Mouse (Mus musculus): Measurements from ENCODE around the gene Gm17268. TPM values are rescaled to one million over a fixed set of nuclear protein-coding genes. Genes with fewer than 3 reads are reported as not detected.

Gm17268 gene
- total RNA-seq (2021), result not detected

DNA sequence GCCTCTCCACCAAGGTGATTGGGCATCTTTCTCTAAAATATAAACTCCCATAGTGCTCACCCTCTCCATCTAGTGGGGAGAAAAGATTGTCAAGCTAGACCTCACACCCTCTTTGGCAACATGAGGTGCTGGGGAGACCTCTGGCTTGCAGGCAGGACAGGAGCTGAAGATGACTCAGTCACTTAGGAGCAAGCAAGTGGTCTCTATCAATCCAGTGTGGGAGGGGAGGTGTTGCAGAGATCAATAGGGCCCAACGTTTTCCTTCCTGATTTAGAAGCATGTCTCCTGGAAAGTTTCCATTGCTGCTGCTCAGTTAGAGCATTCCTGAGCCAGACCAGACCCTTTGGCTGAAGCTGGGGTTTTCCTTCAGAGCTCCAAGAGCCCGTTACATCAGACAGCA is at the start of gene Gm17268:
Gene Gm17268 (minus strand): TSS at position 28 of the 400 bp plus-strand sequence.
- DNase-seq, result no peak
- intact Hi-C loops (cut with DNase I), result no loop called here

- DNase-seq, result no peak
- intact Hi-C loops (cut with DNase I), result no loop called here
Observed at GRCm38 (mm10) chr11:82084360-82084759, 46.0 kb upstream of the Gm17268 start.

DNA sequence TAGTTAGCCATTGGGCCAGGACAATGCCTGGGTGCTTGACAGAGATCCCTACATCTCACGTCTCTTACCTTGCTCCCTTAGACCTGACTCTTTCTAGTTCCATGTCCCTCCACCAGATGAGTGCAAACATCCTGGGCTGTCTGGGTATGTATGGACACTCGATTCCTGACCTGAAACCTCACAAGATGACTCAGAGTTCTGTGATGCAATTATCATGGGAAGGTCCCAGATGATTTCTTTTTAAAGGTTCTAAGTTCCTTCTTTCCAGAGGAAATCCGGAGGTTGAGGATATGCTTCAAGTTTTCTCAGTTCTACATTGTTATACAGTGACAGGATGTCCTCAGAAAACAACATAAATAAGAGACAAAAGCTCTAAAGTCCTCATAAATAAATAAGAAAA is 42.5 kb upstream of the Gm17268 start:
- intact Hi-C loops (cut with DNase I), result no loop called here
- no peak for DNase-seq

DNA sequence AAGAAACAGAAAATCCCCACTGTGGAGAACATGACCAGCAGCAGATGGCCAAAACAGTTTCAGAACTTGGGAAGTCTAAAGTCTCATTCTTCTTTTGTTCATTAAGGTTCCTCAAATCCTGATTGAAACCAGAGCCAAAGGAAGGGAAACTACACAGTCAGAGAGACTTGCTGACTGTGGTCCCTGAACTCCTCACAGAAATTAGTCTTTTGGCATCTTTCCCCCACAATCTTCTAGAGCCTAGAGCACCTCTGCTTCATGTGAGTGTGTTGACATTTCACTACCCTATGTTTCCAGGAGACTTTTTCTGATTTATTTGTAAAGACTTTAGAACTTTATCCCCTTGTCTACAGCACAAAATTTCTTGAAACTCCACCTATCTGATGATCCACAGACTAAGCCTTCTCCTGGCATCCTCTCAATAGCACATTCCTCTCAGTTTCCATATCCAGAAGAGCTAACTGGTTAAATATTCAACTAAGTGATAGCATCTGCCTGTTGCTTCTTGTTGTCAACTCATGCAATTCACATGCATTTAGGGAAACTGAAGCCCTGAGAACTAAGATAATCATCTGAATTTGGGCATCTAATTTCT is 39.9 kb upstream of the Gm17268 start:
- DNase-seq, result no peak
- intact Hi-C loops (cut with DNase I), result no loop called here

DNA sequence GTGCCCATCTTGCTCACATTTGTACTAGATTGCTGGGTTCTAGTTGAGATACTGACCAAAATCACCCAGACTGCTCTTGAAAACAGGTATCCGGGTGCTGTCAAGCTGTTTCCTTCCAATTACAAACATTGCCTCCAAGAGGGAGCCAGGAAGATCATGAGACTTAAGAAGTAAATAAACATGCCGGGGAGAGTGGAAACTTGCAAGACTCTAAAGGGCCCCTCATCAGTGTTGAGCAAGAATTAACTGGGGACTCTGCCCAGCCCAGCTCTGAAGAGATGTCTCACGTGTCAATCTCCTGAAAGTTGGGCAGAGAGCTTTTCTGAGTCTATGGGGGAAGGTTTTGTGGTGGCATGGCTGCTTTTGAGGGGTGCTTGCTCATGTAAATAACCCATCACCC is 38.7 kb upstream of the Gm17268 start:
- DNase-seq, result no peak
- intact Hi-C loops (cut with DNase I), result no loop called here

- intact Hi-C loops (cut with DNase I), result no loop called here
- DNase-seq, result no peak
Observed at GRCm38 (mm10) chr11:82073686-82074085, 35.3 kb upstream of the Gm17268 start.

DNA sequence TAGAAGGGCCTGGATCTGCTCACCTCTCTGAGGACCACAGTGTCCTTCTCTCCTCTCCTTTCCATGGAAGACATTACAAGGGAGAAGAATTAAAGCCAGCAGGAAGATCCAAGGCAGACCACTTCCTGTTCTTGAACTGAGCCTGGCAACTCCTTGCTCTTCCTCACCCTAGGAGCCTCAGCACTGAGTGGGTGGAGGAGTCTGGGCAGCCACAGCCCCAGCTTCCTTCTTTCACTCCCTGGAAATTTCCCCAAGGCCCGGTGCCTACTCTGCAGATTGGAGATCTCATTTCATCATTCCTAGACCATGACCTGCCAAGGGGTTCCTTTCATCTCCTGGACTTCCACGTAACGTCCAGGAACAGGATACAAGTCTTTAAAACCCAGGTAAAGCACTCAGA is 34.6 kb upstream of the Gm17268 start:
- no peak for DNase-seq

DNA sequence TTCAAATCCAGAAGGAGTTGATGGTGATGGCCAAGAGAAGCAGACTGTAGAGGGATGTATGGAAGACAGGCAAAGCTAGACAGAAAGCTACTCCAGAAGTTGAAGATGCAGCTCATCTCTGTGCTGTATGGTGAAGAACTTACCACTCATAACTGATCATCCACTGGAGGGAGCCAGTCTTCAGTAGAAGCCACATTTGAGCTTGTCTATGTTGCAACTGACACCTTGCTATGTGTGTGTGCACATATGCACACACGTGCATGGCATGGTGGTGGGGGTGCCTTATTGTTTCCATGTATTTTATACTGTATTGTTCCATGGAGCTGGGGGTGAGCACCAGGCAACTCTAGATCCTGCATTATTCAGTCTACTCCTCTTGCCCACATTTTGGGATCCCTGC is 34.0 kb upstream of the Gm17268 start:
- intact Hi-C loops (cut with DNase I), result no loop called here
- DNase-seq, result no peak

More for the DNA sequence above, 34.6 kb upstream of the Gm17268 start:
- intact Hi-C loops (cut with DNase I), result no loop called here

GRCm38 (mm10) chr11:82071076-82071475 is 32.7 kb upstream of the Gm17268 start:
- intact Hi-C loops (cut with DNase I), result no loop called here
- DNase-seq, result no peak

- DNase-seq, result no peak
- intact Hi-C loops (cut with DNase I), result no loop called here
Observed at GRCm38 (mm10) chr11:82066953-82067571, 28.7 kb upstream of the Gm17268 start.

DNA sequence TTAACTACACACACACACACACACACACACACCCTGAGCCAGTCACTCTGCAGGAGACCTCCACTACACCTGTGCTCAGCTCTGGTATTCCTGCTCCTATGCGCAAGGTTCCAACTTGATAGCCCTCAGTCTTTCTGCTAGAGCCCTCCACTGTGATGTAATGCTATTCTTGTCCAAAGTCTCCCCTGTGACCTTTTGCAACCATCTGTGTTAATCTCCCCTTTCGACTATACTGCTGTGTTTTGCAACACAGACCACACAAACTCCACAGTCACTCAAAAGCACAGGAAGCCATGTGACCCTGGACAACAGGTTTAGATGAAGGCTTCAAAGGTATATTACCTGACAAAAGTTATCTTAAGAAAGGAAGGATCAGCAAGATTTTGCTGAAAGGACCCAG is 25.1 kb upstream of the Gm17268 start:
- intact Hi-C loops (cut with DNase I), result no loop called here
- no peak for DNase-seq

DNA sequence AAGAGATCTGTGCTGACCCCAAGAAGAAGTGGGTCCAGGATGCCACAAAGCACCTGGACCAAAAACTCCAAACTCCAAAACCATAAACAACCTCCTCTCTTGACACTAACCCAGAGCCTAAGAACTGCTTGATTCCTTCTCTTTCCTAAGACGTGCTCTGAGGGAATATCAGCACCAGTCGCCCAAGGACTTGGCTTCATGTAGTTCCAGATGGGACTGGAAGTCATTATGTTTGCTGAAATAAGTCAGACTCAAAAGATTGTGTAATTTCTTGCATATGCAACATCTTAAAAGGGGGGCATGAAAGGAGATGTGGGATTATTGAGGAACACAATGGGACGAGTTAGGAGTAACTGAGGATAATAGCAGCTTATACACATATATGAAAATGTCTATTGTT is 23.9 kb upstream of the Gm17268 start:
- intact Hi-C loops (cut with DNase I), result no loop called here
- DNase-seq, result no peak

GRCm38 (mm10) chr11:82057646-82058045 is 19.3 kb upstream of the Gm17268 start, which contains the start of gene Ccl11:
TSS of gene Ccl11 (plus strand) at chr11:82057823.
- intact Hi-C loops (cut with DNase I), result no loop called here
- no peak for DNase-seq

DNA sequence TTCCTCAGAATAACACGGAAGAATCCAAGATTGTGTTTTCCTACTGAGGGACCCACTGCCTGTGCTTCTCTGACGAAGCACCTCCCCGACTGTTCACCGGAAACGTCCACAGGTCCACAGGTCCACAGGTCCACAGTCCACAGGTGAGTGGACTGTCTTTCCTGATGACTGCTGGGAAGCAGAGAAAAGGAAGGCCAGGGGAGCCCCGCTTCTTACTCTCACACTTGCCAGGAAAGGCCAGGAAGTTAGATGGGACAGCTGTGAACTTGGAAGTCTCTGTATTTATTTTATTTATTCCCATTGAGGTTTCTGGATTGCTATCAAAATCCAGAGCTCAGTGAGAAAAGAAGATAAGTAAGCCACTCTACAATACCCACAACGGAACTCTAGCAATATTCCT is 15.5 kb upstream of the Gm17268 start:
- no peak for DNase-seq
- intact Hi-C loops (cut with DNase I), result no loop called here

DNA sequence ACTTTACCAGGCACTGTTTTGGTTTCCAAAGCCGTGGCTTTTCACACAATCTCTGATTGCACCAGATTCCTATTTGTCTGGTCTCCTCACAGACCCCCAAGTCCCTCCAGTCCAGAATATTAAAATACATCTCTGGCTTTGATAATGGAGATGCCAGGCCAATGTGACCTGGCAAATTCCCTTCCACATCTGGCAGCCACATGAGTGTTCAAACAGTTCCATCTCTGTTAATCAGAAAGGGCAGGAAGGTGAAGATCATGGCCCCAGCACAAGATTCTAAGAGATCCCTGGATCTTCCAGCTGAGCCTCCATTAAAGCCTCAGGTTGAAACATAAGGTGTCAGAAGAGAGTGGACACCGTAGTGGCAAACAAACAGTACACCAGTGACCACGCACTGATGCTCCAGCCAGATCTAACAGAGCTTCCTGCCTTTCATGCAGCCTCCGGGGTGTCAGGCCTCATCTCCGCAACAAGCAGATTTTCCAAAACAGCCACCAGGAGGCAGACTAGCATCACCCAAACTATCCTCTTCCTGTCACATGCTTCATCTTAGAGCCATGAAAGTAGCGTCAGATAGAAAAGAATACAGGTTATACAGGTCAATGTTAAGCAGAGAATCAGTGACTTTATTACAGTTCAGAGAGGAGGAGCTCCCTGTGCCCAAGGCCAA is 9.5 kb upstream of the Gm17268 start:
- intact Hi-C loops (cut with DNase I), result loop anchor here (1.0 kb wide), 1 partner anchor 129 kb away; no protein-coding TSS in a partner anchor
- peak; percentile 63 to 69 for DNase-seq

GRCm38 (mm10) chr11:82045471-82045870 is 7.1 kb upstream of the Gm17268 start, which contains the start of gene Ccl7:
TSS of gene Ccl7 (plus strand) at chr11:82045712.
- peak; percentile 46 to 54 for DNase-seq
- intact Hi-C loops (cut with DNase I), result no loop called here

DNA sequence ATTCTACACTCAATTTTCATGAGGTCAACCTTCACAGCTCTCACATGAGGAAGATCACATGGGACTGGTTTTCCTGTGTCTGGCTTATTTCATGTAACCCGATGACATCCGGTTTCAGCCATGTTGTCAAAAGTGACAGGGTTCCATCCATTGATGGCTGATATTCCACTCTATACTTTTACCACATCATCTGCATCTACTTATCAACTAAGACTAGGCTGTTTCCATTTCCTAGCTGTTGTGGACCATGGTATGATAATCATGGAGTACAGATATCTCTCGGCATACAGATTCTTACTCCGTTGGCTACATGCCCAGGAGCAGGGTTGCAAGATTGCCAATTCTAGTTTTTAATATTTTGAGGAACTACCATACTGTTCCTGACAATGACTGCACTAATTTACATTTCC is 3.3 kb upstream of the Gm17268 start:
- intact Hi-C loops (cut with DNase I), result loop anchor here (5.0 kb wide), 1 partner anchor 44 kb away; no protein-coding TSS in a partner anchor
- no peak for DNase-seq

GRCm38 (mm10) chr11:82039132-82039660 is 834 bp upstream of the Gm17268 start:
- DNase-seq, result no peak
- intact Hi-C loops (cut with DNase I), result no loop called here

- DNase-seq, result no peak
- intact Hi-C loops (cut with DNase I), result no loop called here
Observed at GRCm38 (mm10) chr11:82035857-82036256, 2.5 kb downstream of the Gm17268 start.

- intact Hi-C loops (cut with DNase I), result no loop called here
- DNase-seq, result peak; percentile 77 to 81
Observed at GRCm38 (mm10) chr11:82035356-82035755, 3.0 kb downstream of the Gm17268 start, which contains the start of gene Ccl2. TSS of gene Ccl2 (plus strand) at chr11:82035571.

DNA sequence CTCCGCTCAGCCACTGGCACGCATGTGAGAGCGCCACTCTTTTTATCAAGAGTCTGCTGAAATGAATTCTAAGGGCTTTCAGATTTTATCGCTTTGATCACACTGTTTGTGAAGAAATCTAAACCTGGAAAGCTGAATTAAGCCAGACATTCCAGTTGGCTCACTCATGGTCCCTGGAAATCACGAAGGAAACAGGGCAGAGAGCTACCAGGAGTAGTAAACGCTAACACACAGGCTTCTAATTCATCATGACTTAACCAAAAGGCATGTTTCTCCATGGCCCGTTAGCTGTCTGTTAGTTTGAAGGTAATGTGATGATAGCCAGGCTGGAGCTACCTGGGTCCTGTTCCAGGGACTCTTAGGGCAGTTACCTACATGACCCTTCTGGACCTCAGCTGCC is 3.9 kb downstream of the Gm17268 start:
- intact Hi-C loops (cut with DNase I), result no loop called here

More for the DNA sequence above, 3.9 kb downstream of the Gm17268 start:
- no peak for DNase-seq
